Mouse (Mus musculus): Measurements from ENCODE around the gene Olfr27. TPM values are rescaled to one million over a fixed set of nuclear protein-coding genes. Genes with fewer than 3 reads are reported as not detected.

Olfr27 gene
- total RNA-seq (2015; ENCODE audit: low replicate concordance), result not detected in 2 replicates
- total RNA-seq (2017; ENCODE audit: low replicate concordance), result not detected in 2 replicates

GRCm38 (mm10) chr9:39127831-39128230 is at the start of gene Olfr27:
Olfr27 (plus strand) TSS chr9:39128131.
- no peak for ATAC-seq (replicated peaks; ENCODE audit: low FRiP score, poor library complexity, severe bottlenecking)

GRCm38 (mm10) chr9:39078787-39079186 is 49.1 kb upstream of the Olfr27 start, which contains the start of gene Olfr938:
Olfr938 (minus strand) TSS chr9:39078887.
- no peak for ATAC-seq (replicated peaks; ENCODE audit: low FRiP score, poor library complexity, severe bottlenecking)

GRCm38 (mm10) chr9:39127326-39127725 is 605 bp upstream of the Olfr27 start:
- ATAC-seq (replicated peaks; ENCODE audit: low FRiP score, poor library complexity, severe bottlenecking), result no peak

- ATAC-seq (replicated peaks; ENCODE audit: low FRiP score, poor library complexity, severe bottlenecking), result no peak
These were observed 24.5 kb downstream of the Olfr27 start for GRCm38 (mm10) chr9:39152401-39152800.

- no peak for ATAC-seq (replicated peaks; ENCODE audit: low FRiP score, poor library complexity, severe bottlenecking)
These were observed 38.1 kb downstream of the Olfr27 start, which contains the start of gene Olfr943 for GRCm38 (mm10) chr9:39166004-39166403. Olfr943 (plus strand) TSS chr9:39166304.

Other genes starting within 250 kb of the Olfr27 start
- not detected in 2 replicates for gene Olfr930, start 198.3 kb upstream of the Olfr27 start, total RNA-seq (2015; ENCODE audit: low replicate concordance)
- not detected in 2 replicates for gene Olfr930, start 198.3 kb upstream of the Olfr27 start, total RNA-seq (2017; ENCODE audit: low replicate concordance)
- gene Olfr933, start 155.8 kb upstream of the Olfr27 start, total RNA-seq (2015; ENCODE audit: low replicate concordance), result not detected in 2 replicates
- gene Olfr933, start 155.8 kb upstream of the Olfr27 start, total RNA-seq (2017; ENCODE audit: low replicate concordance), result 1.1 TPM in 1 of 2 replicates, not detected in the other
- not detected in 2 replicates for gene Olfr934, start 139.8 kb upstream of the Olfr27 start, total RNA-seq (2015; ENCODE audit: low replicate concordance)
- gene Olfr934, start 139.8 kb upstream of the Olfr27 start, total RNA-seq (2017; ENCODE audit: low replicate concordance), result 0.70 TPM in 1 of 2 replicates, not detected in the other
- not detected in 2 replicates for gene Olfr935, start 128.4 kb upstream of the Olfr27 start, total RNA-seq (2015; ENCODE audit: low replicate concordance)
- gene Olfr935, start 128.4 kb upstream of the Olfr27 start, total RNA-seq (2017; ENCODE audit: low replicate concordance), result not detected in 2 replicates
- not detected in 2 replicates for gene Olfr146, start 104.8 kb upstream of the Olfr27 start, total RNA-seq (2015; ENCODE audit: low replicate concordance)
- gene Olfr146, start 104.8 kb upstream of the Olfr27 start, total RNA-seq (2017; ENCODE audit: low replicate concordance), result not detected in 2 replicates
- not detected in 2 replicates for gene Olfr937, start 63.2 kb upstream of the Olfr27 start, total RNA-seq (2015; ENCODE audit: low replicate concordance)
- not detected in 2 replicates for gene Olfr937, start 63.2 kb upstream of the Olfr27 start, total RNA-seq (2017; ENCODE audit: low replicate concordance)
- not detected in 2 replicates for gene Olfr938, start 49.2 kb upstream of the Olfr27 start, total RNA-seq (2015; ENCODE audit: low replicate concordance)
- not detected in 2 replicates for gene Olfr938, start 49.2 kb upstream of the Olfr27 start, total RNA-seq (2017; ENCODE audit: low replicate concordance)
- not detected in 2 replicates for gene Olfr943, start 38.2 kb downstream of the Olfr27 start, total RNA-seq (2015; ENCODE audit: low replicate concordance)
- under 0.01 TPM in 1 of 2 replicates, not detected in the other for gene Olfr943, start 38.2 kb downstream of the Olfr27 start, total RNA-seq (2017; ENCODE audit: low replicate concordance)
- gene Olfr944, start 73.8 kb downstream of the Olfr27 start, total RNA-seq (2015; ENCODE audit: low replicate concordance), result not detected in 2 replicates
- gene Olfr944, start 73.8 kb downstream of the Olfr27 start, total RNA-seq (2017; ENCODE audit: low replicate concordance), result not detected in 2 replicates
- not detected in 2 replicates for gene Olfr1537, start 121.9 kb downstream of the Olfr27 start, total RNA-seq (2015; ENCODE audit: low replicate concordance)
- not detected in 2 replicates for gene Olfr1537, start 121.9 kb downstream of the Olfr27 start, total RNA-seq (2017; ENCODE audit: low replicate concordance)
- not detected in 2 replicates for gene Olfr945, start 148.7 kb downstream of the Olfr27 start, total RNA-seq (2015; ENCODE audit: low replicate concordance)
- not detected in 2 replicates for gene Olfr945, start 148.7 kb downstream of the Olfr27 start, total RNA-seq (2017; ENCODE audit: low replicate concordance)
- not detected in 2 replicates for gene Olfr948, start 197.9 kb downstream of the Olfr27 start, total RNA-seq (2015; ENCODE audit: low replicate concordance)
- gene Olfr948, start 197.9 kb downstream of the Olfr27 start, total RNA-seq (2017; ENCODE audit: low replicate concordance), result not detected in 2 replicates

Measured in erythroblast, adult 5-6 weeks (primary cell).